In the genomic region with DNA sequence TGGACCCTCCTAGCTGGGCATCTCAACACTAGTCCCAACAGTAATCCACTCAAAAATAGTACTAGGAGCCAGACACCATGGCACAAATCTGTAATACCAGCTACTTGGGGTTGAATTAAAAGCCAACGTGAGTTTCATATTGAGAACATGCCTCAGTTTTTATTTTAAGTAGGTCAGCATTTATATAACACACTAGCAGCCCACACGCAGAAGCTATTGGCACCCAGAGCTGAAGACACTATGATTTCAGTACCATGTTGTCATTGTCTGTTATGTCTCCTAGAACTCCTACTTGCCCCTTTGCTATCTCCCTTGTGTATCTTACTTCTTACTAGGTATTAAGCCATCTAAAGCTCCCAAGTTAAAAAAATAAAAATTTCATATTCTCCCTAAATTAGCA, we compare ENCODE assay signal across 20 mouse cellular contexts.
DNase-seq lines count a peak whose midpoint lies in the region.
"Had no signal": no experiment of that assay in that cellular context is flagged by ENCODE, and none has a peak within 500 bp of the region (broad histone marks: within the 10 kb centered on the region; RNA-seq: fewer than 3 reads in every experiment).

No protein-coding gene starts in this region.

- no peaks in the 10 kb centered on the region for H3K9me3 ChIP-seq in heart, embryonic 10.5 days
- H3K9me3 ChIP-seq: embryonic facial prominence, embryonic 10.5 days; embryonic facial prominence, embryonic 12.5 days; forebrain, embryonic 13.5 days; forebrain, embryonic 15.5 days had no signal

- H3K4me1 ChIP-seq in heart, embryonic 10.5 days: no peaks in the 10 kb centered on the region
- H3K4me1 ChIP-seq: embryonic facial prominence, embryonic 10.5 days; embryonic facial prominence, embryonic 12.5 days; forebrain, embryonic 13.5 days; forebrain, embryonic 15.5 days had no signal

- no peaks in the 10 kb centered on the region for H3K27me3 ChIP-seq in heart, embryonic 10.5 days (ENCODE audit: insufficient read depth, poor library complexity, severe bottlenecking)
- H3K27me3 ChIP-seq: embryonic facial prominence, embryonic 12.5 days; forebrain, embryonic 13.5 days; forebrain, embryonic 15.5 days had no signal

- H3K36me3 ChIP-seq in heart, embryonic 10.5 days: no peaks in the 10 kb centered on the region
- H3K36me3 ChIP-seq: embryonic facial prominence, embryonic 10.5 days; embryonic facial prominence, embryonic 12.5 days; forebrain, embryonic 15.5 days had no signal

- WGBS in heart, embryonic 10.5 days: 77% methylated on average over 2 of the region's 2 CpGs

- peak; percentile 9 for DNase-seq in layer of hippocampus, adult 9-11 months
- no peak for DNase-seq in layer of hippocampus, postnatal 36 days
- peak; percentile 9 to 25 for DNase-seq in left cerebral cortex, adult 9 months (ENCODE audit: low spot score in 2 of 2)
- no peak for DNase-seq in left cerebral cortex, postnatal 36 days (ENCODE audit: low spot score in 2 of 2)
- DNase-seq in right cerebral cortex, adult 2 months (ENCODE audit: low spot score in 2 of 2): peak; percentile 7 to 33
- no peak for DNase-seq in right cerebral cortex, postnatal 25 days
- peak; percentile 51 for DNase-seq in telencephalon, adult 2 months (ENCODE audit: low read depth, low spot score)
- no peak for DNase-seq in heart, embryonic 10.5 days (ENCODE audit: low spot score)
- DNase-seq: adrenal gland, adult 2 months; adrenal gland, postnatal 10 days; adrenal gland, postnatal 25 days; cerebellum, adult 11-12 months; cerebellum, adult 2 months; cerebellum, adult 9-10 months; cerebellum, postnatal 10 days; cerebellum, postnatal 25 days had no signal

- intact Hi-C loops in left cerebral cortex, postnatal 36 days (cut with DNase I): loop anchor here (5.0 kb wide), 1 partner anchor 83 kb away; no protein-coding TSS in a partner anchor

- H3K27ac ChIP-seq in heart, embryonic 10.5 days: no peak overlapping the region
- H3K27ac ChIP-seq: embryonic facial prominence, embryonic 10.5 days; embryonic facial prominence, embryonic 12.5 days; forebrain, embryonic 13.5 days; forebrain, embryonic 15.5 days had no signal

- H3K4me3 ChIP-seq in heart, embryonic 10.5 days: no peak overlapping the region
- H3K4me3 ChIP-seq: embryonic facial prominence, embryonic 10.5 days; embryonic facial prominence, embryonic 12.5 days; forebrain, embryonic 13.5 days; forebrain, embryonic 15.5 days had no signal

Comparison
In these comparisons a context has a peak if more than half of its experiments do, and no peak if none do; other contexts are left out.
1. DNase-seq: peak in layer of hippocampus, adult 9-11 months (single experiment), left cerebral cortex, adult 9 months (2 of 2), right cerebral cortex, adult 2 months (2 of 2) and telencephalon, adult 2 months (single experiment); none in layer of hippocampus, postnatal 36 days (0 of 2), left cerebral cortex, postnatal 36 days (0 of 2), right cerebral cortex, postnatal 25 days (single experiment) and heart, embryonic 10.5 days (single experiment).